Mouse (Mus musculus): ENCODE results near the gene Lsm5. TPM values are rescaled to one million over a fixed set of nuclear protein-coding genes. Genes with fewer than 3 reads are reported as not detected.

Lsm5 gene
- 10 to 100 TPM; 22.9 to 23.6 TPM for total RNA-seq (2023)

GRCm38 (mm10) chr6:56703931-56704900 lies at the start of gene Lsm5:
TSS of gene Lsm5 (minus strand) at chr6:56704710.

GRCm38 (mm10) chr6:56714574-56715269 lies 10.2 kb upstream of the Lsm5 start, which contains the start of gene Avl9:
TSS of gene Avl9 (plus strand) at chr6:56714899.

Other genes starting within 250 kb of the Lsm5 start
- gene Pde1c, start 135.6 kb downstream of the Lsm5 start, total RNA-seq (2023) = not detected
- gene Avl9, start 10.2 kb upstream of the Lsm5 start, total RNA-seq (2023) = 10 to 100 TPM; 45.6 to 46.9 TPM
- gene Kbtbd2, start 93.1 kb upstream of the Lsm5 start, total RNA-seq (2023) = 10 to 100 TPM; 48.3 to 49.5 TPM
- gene Fkbp9, start 127.3 kb upstream of the Lsm5 start, total RNA-seq (2023) = 1 to 10 TPM; 4.7 to 5.1 TPM
- 10 to 100 TPM; 19.1 to 22.6 TPM for gene Nt5c3, start 219.2 kb upstream of the Lsm5 start, total RNA-seq (2023)
- not detected for gene Vmn1r4, start 219.3 kb upstream of the Lsm5 start, total RNA-seq (2023)